Mouse (Mus musculus): ENCODE measurements around the gene Lpar3.

Gene Lpar3

DNA sequence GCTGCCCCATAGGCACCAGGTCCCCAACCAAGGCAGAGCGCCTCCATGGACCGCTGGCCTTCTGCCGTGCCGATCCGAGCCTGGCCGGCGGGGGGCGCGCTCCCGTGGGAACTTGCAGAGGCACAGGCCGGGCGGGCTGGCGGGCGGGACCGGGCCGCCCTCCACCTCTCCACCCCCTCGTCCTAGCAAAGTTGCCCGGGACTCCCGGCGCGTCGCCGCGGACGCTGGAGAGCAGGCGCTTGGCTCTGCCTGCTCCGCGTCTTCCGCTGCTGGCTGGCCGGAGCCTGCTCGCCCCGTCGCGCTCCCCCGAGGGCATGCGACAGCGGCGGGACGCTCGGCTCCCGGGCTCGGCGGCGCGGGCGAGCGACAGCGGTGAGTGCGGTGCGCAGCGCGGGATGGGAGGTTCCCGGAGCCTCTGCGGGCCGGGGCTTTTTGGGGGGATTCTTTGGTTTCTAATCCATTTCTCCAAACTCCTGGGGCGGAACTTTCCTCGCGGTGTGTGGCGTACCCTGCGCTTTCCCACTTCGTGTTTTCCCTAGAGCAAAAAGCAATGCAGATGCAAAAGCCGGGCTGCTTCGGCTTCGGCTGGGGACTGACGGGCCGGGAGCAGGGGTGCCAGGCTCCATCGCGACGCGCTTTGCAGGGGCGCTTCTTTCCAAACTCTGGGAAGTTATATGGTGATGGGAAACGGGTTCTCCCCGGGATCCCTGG lies at the start of gene Lpar3:
TSS of gene Lpar3 (plus strand) at position 188 of the 711 bp plus-strand sequence.
- peak within 1 kb of the TSS; percentile 83 for H3K4me3 ChIP-seq (replicated peaks; ENCODE audit: low read length)
- H3K36me3 ChIP-seq (ENCODE audit: insufficient read depth, low read length): no peaks in the 10 kb centered on the region
- H3K27me3 ChIP-seq (ENCODE audit: insufficient read depth, low read length): peaks cover 60% of the 10 kb centered on the region
- TF ChIP-seq NANOG (IDR thresholded peaks at IDR 0.05; ENCODE audit: borderline replicate concordance, low read length) (no peak), POU5F1 (IDR thresholded peaks at IDR 0.05; ENCODE audit: borderline replicate concordance, low read length) (no peak), CTCF (conservative IDR thresholded peaks at IDR 0.05; ENCODE audit: low read length) (no peak; the same call in 1 of the 2 replicates)
- no peaks in the 10 kb centered on the region for H3K9me3 ChIP-seq (ENCODE audit: low read length)
- peaks cover 12% of the 10 kb centered on the region; the same call in 1 of the 2 replicates for H3K4me1 ChIP-seq (replicated peaks; ENCODE audit: low read depth, low read length)

DNA sequence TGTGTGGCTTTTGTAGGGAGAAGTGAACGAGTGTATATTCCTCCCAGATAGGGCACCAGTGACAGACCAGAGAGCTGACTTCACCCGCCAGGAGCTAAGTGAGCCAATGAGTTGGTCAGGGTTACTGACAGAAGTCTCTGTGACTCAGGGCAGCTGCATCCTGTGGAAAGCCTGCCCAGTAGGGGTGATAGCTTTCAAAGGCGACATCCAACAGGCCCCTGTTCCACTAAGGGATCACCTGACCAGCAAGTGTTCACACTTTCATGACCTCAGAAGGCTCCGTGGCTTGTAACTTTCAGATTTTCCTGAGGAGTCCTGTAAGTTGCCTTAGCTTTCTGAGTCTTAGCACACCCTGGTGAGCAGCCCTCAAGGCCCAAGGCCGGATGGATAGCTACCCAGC lies 47.7 kb upstream of the Lpar3 start:
- no peaks in the 10 kb centered on the region for H3K4me1 ChIP-seq (replicated peaks; ENCODE audit: low read depth, low read length)
- no peak overlapping the region for H3K4me3 ChIP-seq (replicated peaks; ENCODE audit: low read length)
- H3K36me3 ChIP-seq (ENCODE audit: insufficient read depth, low read length): no peaks in the 10 kb centered on the region
- TF ChIP-seq CTCF (conservative IDR thresholded peaks at IDR 0.05; ENCODE audit: low read length): no peak
- TF ChIP-seq NANOG (IDR thresholded peaks at IDR 0.05; ENCODE audit: borderline replicate concordance, low read length): no peak
- TF ChIP-seq POU5F1 (IDR thresholded peaks at IDR 0.05; ENCODE audit: borderline replicate concordance, low read length): no peak
- no peaks in the 10 kb centered on the region for H3K9me3 ChIP-seq (ENCODE audit: low read length)
- H3K27me3 ChIP-seq (ENCODE audit: insufficient read depth, low read length): peaks cover 15% of the 10 kb centered on the region; the same call in 1 of the 2 replicates

DNA sequence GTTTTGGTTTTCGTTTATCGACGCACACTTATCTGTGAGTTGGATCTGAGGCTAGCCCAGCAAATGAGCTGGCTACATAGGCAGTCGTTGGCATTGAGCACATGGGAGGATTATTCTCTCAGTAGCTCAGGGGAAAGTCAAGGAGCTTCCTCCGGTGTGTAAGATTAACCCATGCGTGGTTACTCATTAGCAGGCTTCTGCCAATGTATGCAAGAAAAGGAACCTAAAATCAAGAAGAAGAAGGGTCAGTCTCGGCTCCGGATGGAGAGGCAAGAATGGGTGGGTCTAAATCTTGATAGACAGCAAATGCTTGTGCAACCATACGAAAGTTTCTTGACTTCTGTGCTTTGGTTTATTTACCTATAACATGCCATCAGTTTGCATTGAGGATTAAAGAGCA lies 46.5 kb upstream of the Lpar3 start:
- TF ChIP-seq NANOG (IDR thresholded peaks at IDR 0.05; ENCODE audit: borderline replicate concordance, low read length) (no peak), POU5F1 (IDR thresholded peaks at IDR 0.05; ENCODE audit: borderline replicate concordance, low read length) (no peak), CTCF (conservative IDR thresholded peaks at IDR 0.05; ENCODE audit: low read length) (no peak)
- Histone ChIP-seq H3K4me1 (replicated peaks; ENCODE audit: low read depth, low read length) (no peaks in the 10 kb centered on the region; the same call in 1 of the 2 replicates), H3K36me3 (ENCODE audit: insufficient read depth, low read length) (no peaks in the 10 kb centered on the region), H3K9me3 (ENCODE audit: low read length) (no peaks in the 10 kb centered on the region), H3K4me3 (replicated peaks; ENCODE audit: low read length) (no peak overlapping the region), H3K27me3 (ENCODE audit: insufficient read depth, low read length) (peaks cover 18% of the 10 kb centered on the region; the same call in 1 of the 2 replicates)

DNA sequence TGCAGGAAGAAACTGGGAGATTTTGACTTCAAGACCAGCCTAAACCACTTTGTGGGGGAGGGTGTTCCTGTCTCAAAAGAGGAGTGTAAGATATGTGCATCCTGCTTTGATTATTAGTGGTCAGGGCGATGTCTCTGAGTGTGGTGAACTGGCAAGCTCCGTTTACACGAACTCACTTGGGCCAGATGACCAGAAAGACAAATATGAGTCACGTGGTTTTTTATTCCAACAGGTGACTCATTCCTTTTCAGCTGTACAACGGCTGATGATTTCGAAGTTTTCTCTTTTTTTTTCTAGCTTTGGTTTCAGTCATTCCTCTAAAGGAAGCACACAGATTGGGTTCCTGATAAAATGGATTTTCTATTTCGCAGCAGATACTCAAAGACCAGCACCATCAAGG lies 43.5 kb upstream of the Lpar3 start:
- Histone ChIP-seq H3K9me3 (ENCODE audit: low read length) (no peaks in the 10 kb centered on the region), H3K4me1 (replicated peaks; ENCODE audit: low read depth, low read length) (peaks cover 14% of the 10 kb centered on the region), H3K27me3 (ENCODE audit: insufficient read depth, low read length) (peaks cover 18% of the 10 kb centered on the region; the same call in 1 of the 2 replicates), H3K36me3 (ENCODE audit: insufficient read depth, low read length) (no peaks in the 10 kb centered on the region), H3K4me3 (replicated peaks; ENCODE audit: low read length) (no peak overlapping the region)
- TF ChIP-seq NANOG (IDR thresholded peaks at IDR 0.05; ENCODE audit: borderline replicate concordance, low read length): no peak
- TF ChIP-seq POU5F1 (IDR thresholded peaks at IDR 0.05; ENCODE audit: borderline replicate concordance, low read length): no peak
- TF ChIP-seq CTCF (conservative IDR thresholded peaks at IDR 0.05; ENCODE audit: low read length): no peak

- TF ChIP-seq POU5F1 (IDR thresholded peaks at IDR 0.05; ENCODE audit: borderline replicate concordance, low read length) (no peak), CTCF (conservative IDR thresholded peaks at IDR 0.05; ENCODE audit: low read length) (peak; percentile 73)
- Histone ChIP-seq H3K4me3 (replicated peaks; ENCODE audit: low read length) (no peak overlapping the region), H3K27me3 (ENCODE audit: insufficient read depth, low read length) (peaks cover 20% of the 10 kb centered on the region; the same call in 1 of the 2 replicates), H3K36me3 (ENCODE audit: insufficient read depth, low read length) (no peaks in the 10 kb centered on the region), H3K4me1 (replicated peaks; ENCODE audit: low read depth, low read length) (peaks cover 14% of the 10 kb centered on the region), H3K9me3 (ENCODE audit: low read length) (no peaks in the 10 kb centered on the region)
Measured at GRCm38 (mm10) chr3:146177748-146178582, 42.8 kb upstream of the Lpar3 start.

DNA sequence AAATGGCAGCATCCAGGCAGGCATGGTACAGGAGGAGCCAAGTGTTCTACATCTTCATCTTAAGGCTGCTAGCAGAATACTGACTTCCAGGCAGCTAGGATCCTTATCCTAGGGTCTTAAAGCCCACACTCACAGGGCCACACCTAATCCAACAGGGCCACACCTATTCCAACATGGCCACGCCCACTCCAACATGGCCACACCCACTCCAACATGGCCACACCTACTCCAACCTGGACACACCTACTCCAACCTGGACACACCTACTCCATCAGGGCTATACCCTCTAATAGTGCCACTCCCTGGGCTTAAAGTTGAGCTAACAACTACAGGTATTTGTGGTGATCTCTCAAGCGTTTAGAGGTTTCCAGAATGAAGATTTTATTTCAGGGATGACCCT lies 40.4 kb upstream of the Lpar3 start:
- no peak for TF ChIP-seq CTCF (conservative IDR thresholded peaks at IDR 0.05; ENCODE audit: low read length)
- peaks cover 26% of the 10 kb centered on the region; the same call in 1 of the 2 replicates for H3K27me3 ChIP-seq (ENCODE audit: insufficient read depth, low read length)
- H3K4me1 ChIP-seq (replicated peaks; ENCODE audit: low read depth, low read length): peaks cover 14% of the 10 kb centered on the region
- H3K9me3 ChIP-seq (ENCODE audit: low read length): no peaks in the 10 kb centered on the region
- H3K4me3 ChIP-seq (replicated peaks; ENCODE audit: low read length): no peak overlapping the region
- H3K36me3 ChIP-seq (ENCODE audit: insufficient read depth, low read length): no peaks in the 10 kb centered on the region

GRCm38 (mm10) chr3:146180986-146181385 lies 39.8 kb upstream of the Lpar3 start:
- Histone ChIP-seq H3K4me1 (replicated peaks; ENCODE audit: low read depth, low read length) (peaks cover 14% of the 10 kb centered on the region), H3K27me3 (ENCODE audit: insufficient read depth, low read length) (peaks cover 28% of the 10 kb centered on the region; the same call in 1 of the 2 replicates), H3K4me3 (replicated peaks; ENCODE audit: low read length) (no peak overlapping the region), H3K36me3 (ENCODE audit: insufficient read depth, low read length) (no peaks in the 10 kb centered on the region), H3K9me3 (ENCODE audit: low read length) (no peaks in the 10 kb centered on the region)
- TF ChIP-seq NANOG (IDR thresholded peaks at IDR 0.05; ENCODE audit: borderline replicate concordance, low read length): no peak
- peak; percentile 77 for TF ChIP-seq CTCF (conservative IDR thresholded peaks at IDR 0.05; ENCODE audit: low read length)

- Histone ChIP-seq H3K36me3 (ENCODE audit: insufficient read depth, low read length) (no peaks in the 10 kb centered on the region), H3K9me3 (ENCODE audit: low read length) (no peaks in the 10 kb centered on the region), H3K4me1 (replicated peaks; ENCODE audit: low read depth, low read length) (peaks cover 13% of the 10 kb centered on the region), H3K27me3 (ENCODE audit: insufficient read depth, low read length) (peaks cover 16% of the 10 kb centered on the region; the same call in 1 of the 2 replicates), H3K4me3 (replicated peaks; ENCODE audit: low read length) (no peak overlapping the region)
- TF ChIP-seq POU5F1 (IDR thresholded peaks at IDR 0.05; ENCODE audit: borderline replicate concordance, low read length): no peak
- TF ChIP-seq CTCF (conservative IDR thresholded peaks at IDR 0.05; ENCODE audit: low read length): peak; percentile 95
Measured at GRCm38 (mm10) chr3:146184992-146185657, 35.6 kb upstream of the Lpar3 start.

All from E14TG2a.4 (cell line).